ENCODE assay signal across 9 mouse cellular contexts in the genomic region with DNA sequence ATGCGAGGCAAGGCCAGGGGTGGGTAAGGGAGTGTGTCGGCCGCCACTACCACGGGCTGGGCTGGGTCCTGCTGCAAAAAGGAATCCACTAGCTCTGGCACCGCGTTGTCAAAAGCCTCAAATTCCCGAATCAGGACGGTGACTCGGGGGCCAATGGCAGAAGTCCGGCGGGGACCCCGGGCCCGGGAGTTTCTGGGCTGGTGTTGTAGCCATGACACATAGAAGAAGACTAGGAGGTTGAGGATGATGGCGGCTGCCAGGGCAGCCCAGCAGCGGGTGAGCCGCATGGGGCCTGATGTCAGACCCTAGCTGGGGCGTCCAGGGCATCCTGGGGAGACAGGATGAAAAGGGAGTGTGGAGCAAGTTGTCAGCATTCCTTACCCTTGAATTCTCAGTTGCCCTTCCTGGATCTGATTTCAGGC. TPM values are rescaled to one million over a fixed set of nuclear protein-coding genes. Genes with fewer than 3 reads are reported as not detected.
DNase-seq lines count a peak whose midpoint lies in the region; ATAC-seq and TF ChIP-seq lines count a peak whose summit lies in the region.
"Had no signal": no experiment of that assay in that cellular context is flagged by ENCODE, and none has a peak within 500 bp of the region (broad histone marks: within the 10 kb centered on the region; RNA-seq: fewer than 3 reads in every experiment).

No protein-coding gene starts in this region.

- intact Hi-C loops in heart, postnatal 25 days (cut with DNase I): loop anchor here (2.0 kb wide), 1 partner anchor 81 kb away; no protein-coding TSS in a partner anchor

- H3K4me2 ChIP-seq in liver, embryonic 14.5 days (ENCODE audit: low read depth): peak overlapping the region; percentile 41; the same call in 1 of the 2 replicates

- H3K9ac ChIP-seq in liver, embryonic 14.5 days (replicated peaks): no peak overlapping the region

- WGBS in liver, embryonic 14.5 days (ENCODE audit: insufficient replicate concordance): 41% methylated on average over 17 of the region's 17 CpGs

- no peaks in the 10 kb centered on the region for H3K9me3 ChIP-seq in liver, embryonic 14.5 days (ENCODE audit: control insufficient read depth, low read length)
- H3K9me3 ChIP-seq: megakaryocyte, embryonic 14.5 days had no signal

- peak; percentile 62; the same call in 1 of the 2 replicates for TF ChIP-seq POLR2A in testis, adult 2 months (IDR thresholded peaks at IDR 0.05; ENCODE audit: control insufficient read depth, low read depth, low read length)

- no peak for TF ChIP-seq EP300 in liver, embryonic 14.5 days (IDR thresholded peaks at IDR 0.05; ENCODE audit: low read depth)

- no peaks in the 10 kb centered on the region for H3K27me3 ChIP-seq in testis, adult 2 months (ENCODE audit: control insufficient read depth, insufficient read depth, low read length)
- H3K27me3 ChIP-seq in liver, embryonic 14.5 days (ENCODE audit: control insufficient read depth, insufficient read depth, low read length): peaks cover 20% of the 10 kb centered on the region
- H3K27me3 ChIP-seq: megakaryocyte, embryonic 14.5 days had no signal

- no peak for ATAC-seq in liver, embryonic 14.5 days (ENCODE audit: insufficient read depth)

- DNase-seq in heart, adult 11 months: peak; percentile 94
- DNase-seq in heart, postnatal 25 days (ENCODE audit: low spot score): no peak
- no peak for DNase-seq in testis, postnatal 10 days (ENCODE audit: low spot score)
- DNase-seq in liver, embryonic 14.5 days (ENCODE audit: low read depth in 3 of 3, low spot score in 3 of 3): no peak
- DNase-seq in MN1 (ENCODE audit: low spot score): no peak
- DNase-seq in spleen, adult 12 weeks (ENCODE audit: low spot score): no peak
- no peak for DNase-seq in frontal cortex, postnatal 36 days (ENCODE audit: low spot score in 2 of 2)

- no peaks in the 10 kb centered on the region for H3K36me3 ChIP-seq in testis, adult 2 months (ENCODE audit: control insufficient read depth, insufficient read depth, low read length)
- no peaks in the 10 kb centered on the region for H3K36me3 ChIP-seq in liver, embryonic 14.5 days (replicated peaks; ENCODE audit: control insufficient read depth, insufficient read depth, low read depth)

- peaks cover 26% of the 10 kb centered on the region for H3K4me1 ChIP-seq in testis, adult 2 months (ENCODE audit: control insufficient read depth, insufficient read depth, low read length)
- peaks cover 4% of the 10 kb centered on the region in 2 experiments; a peak in 2 of 4 replicates for H3K4me1 ChIP-seq in liver, embryonic 14.5 days (replicated peaks; ENCODE audit: control insufficient read depth in 2 of 2, insufficient read depth in 2 of 2, low read length in 1 of 2)

- peak overlapping the region; percentile 72 for H3K27ac ChIP-seq in testis, adult 2 months (ENCODE audit: control insufficient read depth, insufficient read depth, low read depth, low read length)
- H3K27ac ChIP-seq in liver, embryonic 14.5 days: no peak overlapping the region

- H3K4me3 ChIP-seq in testis, adult 2 months (ENCODE audit: control insufficient read depth, low read depth, low read length): peak overlapping the region; percentile 84
- H3K4me3 ChIP-seq in liver, embryonic 14.5 days (ENCODE audit: insufficient read depth in 1 of 2, low read depth in 2 of 2, low read length in 2 of 2): no peak overlapping the region
- H3K4me3 ChIP-seq: megakaryocyte, embryonic 14.5 days had no signal

- no peak for TF ChIP-seq CTCF in testis, adult 2 months (IDR thresholded peaks at IDR 0.05; ENCODE audit: control insufficient read depth, insufficient read depth, insufficient replicate concordance, low read depth, low read length)
- TF ChIP-seq CTCF in liver, embryonic 14.5 days (IDR thresholded peaks at IDR 0.05; ENCODE audit: low read depth): no peak

RNA-seq across cellular contexts. Expression of a gene that starts 4.0 kb away (rescaled TPM):
- total RNA-seq in heart, postnatal 25 days (2021): 10 to 100 TPM; 54.8 to 65.5 TPM
- polyA plus RNA-seq in testis, adult 2 months (2012; rRNA removed): 130 and 147 TPM in 2 replicates
- 41.3 and 43.0 TPM in 2 replicates for polyA plus RNA-seq in liver, embryonic 14.5 days (2012; rRNA removed)
- 27.2 and 32.2 TPM in 2 replicates for polyA plus RNA-seq in liver, embryonic 14.5 days (2014; fragmentation: Nextera tagmentation; extraction: Ambion mirVana)

RNA-seq across cellular contexts. Expression of a gene that starts 4.9 kb away (rescaled TPM):
- total RNA-seq in heart, postnatal 25 days (2021): 10 to 100 TPM; 46.2 to 48.0 TPM
- 3.4 and 3.6 TPM in 2 replicates for polyA plus RNA-seq in testis, adult 2 months (2012; rRNA removed)
- polyA plus RNA-seq in liver, embryonic 14.5 days (2012; rRNA removed): 5.6 and 6.6 TPM in 2 replicates
- 7.2 and 8.9 TPM in 2 replicates for polyA plus RNA-seq in liver, embryonic 14.5 days (2014; fragmentation: Nextera tagmentation; extraction: Ambion mirVana)

RNA-seq across cellular contexts. Expression of a gene that starts 30.5 kb away (rescaled TPM):
- 10 to 100 TPM; 18.5 to 22.8 TPM for total RNA-seq in heart, postnatal 25 days (2021)
- 15.2 and 17.8 TPM in 2 replicates for polyA plus RNA-seq in testis, adult 2 months (2012; rRNA removed)
- 157 and 160 TPM in 2 replicates for polyA plus RNA-seq in liver, embryonic 14.5 days (2012; rRNA removed)
- polyA plus RNA-seq in liver, embryonic 14.5 days (2014; fragmentation: Nextera tagmentation; extraction: Ambion mirVana): 61.7 and 67.3 TPM in 2 replicates

RNA-seq across cellular contexts. Expression of a gene that starts 31.0 kb away (rescaled TPM):
- 10 to 100 TPM; 18.0 to 22.9 TPM for total RNA-seq in heart, postnatal 25 days (2021)
- 2.8 and 4.5 TPM in 2 replicates for polyA plus RNA-seq in testis, adult 2 months (2012; rRNA removed)
- 2.5 and 3.2 TPM in 2 replicates for polyA plus RNA-seq in liver, embryonic 14.5 days (2012; rRNA removed)
- polyA plus RNA-seq in liver, embryonic 14.5 days (2014; fragmentation: Nextera tagmentation; extraction: Ambion mirVana): 1.8 and 2.2 TPM in 2 replicates
